Mouse (Mus musculus) heart, embryonic 11.5 days (tissue): ENCODE measurements around the gene Sigirr. TPM values are rescaled to one million over a fixed set of nuclear protein-coding genes. Genes with fewer than 3 reads are reported as not detected.

Source experiments
- ATAC-seq: fragments of 200-750 bp; cut with Nextera tagmentation; replicated peaks from 2 replicates; pipeline ENCODE4 v1.8.0; 2017; ENCODE audit warnings: moderate library complexity; ENCODE audit not compliant: insufficient number of reproducible peaks, low FRiP score, low TSS enrichment
- H3K27ac ChIP-seq: fragments of 300-500 bp; sonication (generic); 2 replicates; pipeline ENCODE4 v1.5.1; 2014; ENCODE audit warnings: mild to moderate bottlenecking, low read depth, low read length
- H3K27me3 ChIP-seq: fragments of 300-500 bp; sonication (generic); 2 replicates; pipeline ENCODE4 v1.6.1; 2014; ENCODE audit warnings: mild to moderate bottlenecking, low read length, mixed read lengths; ENCODE audit not compliant: control insufficient read depth, insufficient read depth
- H3K36me3 ChIP-seq: fragments of 300-500 bp; sonication (generic); 2 replicates; pipeline ENCODE4 v1.6.1; 2014; ENCODE audit warnings: mild to moderate bottlenecking, low read length, moderate library complexity, mixed read lengths; ENCODE audit not compliant: control insufficient read depth, insufficient read depth
- H3K4me1 ChIP-seq: fragments of 300-500 bp; sonication (generic); 2 replicates; pipeline ENCODE4 v1.6.1; 2014; ENCODE audit warnings: low read length; ENCODE audit not compliant: control insufficient read depth, insufficient read depth
- H3K4me2 ChIP-seq: fragments of 300-500 bp; sonication (generic); 2 replicates; pipeline ENCODE4 v1.6.1; 2014; ENCODE audit warnings: mild to moderate bottlenecking, moderate library complexity
- H3K4me3 ChIP-seq: fragments of 300-500 bp; sonication (generic); 2 replicates; pipeline ENCODE4 v1.5.1; 2014; ENCODE audit warnings: low read depth, low read length
- H3K9ac ChIP-seq: fragments of 300-500 bp; sonication (generic); 2 replicates; pipeline ENCODE4 v1.6.1; 2014; ENCODE audit warnings: mild to moderate bottlenecking, low read depth, low read length, moderate library complexity
- H3K9me3 ChIP-seq: fragments of 300-500 bp; sonication (generic); replicated peaks from 2 replicates; pipeline ENCODE4 v1.6.1; 2016; ENCODE audit warnings: low read length; ENCODE audit not compliant: control insufficient read depth
- WGBS: fragments of 180-500 bp; shearing (Covaris S2); extraction: QIAGEN DNeasy Blood & Tissue Kit; methylation state at CpG from one replicate; pipeline ENCODE4 v1.1.7; 2014; ENCODE audit not compliant: insufficient replicate concordance; 5-methylcytosine and 5-hydroxymethylcytosine counted together
- polyA plus RNA-seq: library from polyadenylated mRNA; unstranded; fragments of >200 nt; fragmentation: Nextera tagmentation; extraction: Ambion mirVana; gene quantifications from 2 replicates; pipeline ENCODE4 v1.2.1, GENCODE M21; 2014

The Sigirr gene
- polyA plus RNA-seq, 1 experiment from 2014 or later: 2.3 TPM

DNA sequence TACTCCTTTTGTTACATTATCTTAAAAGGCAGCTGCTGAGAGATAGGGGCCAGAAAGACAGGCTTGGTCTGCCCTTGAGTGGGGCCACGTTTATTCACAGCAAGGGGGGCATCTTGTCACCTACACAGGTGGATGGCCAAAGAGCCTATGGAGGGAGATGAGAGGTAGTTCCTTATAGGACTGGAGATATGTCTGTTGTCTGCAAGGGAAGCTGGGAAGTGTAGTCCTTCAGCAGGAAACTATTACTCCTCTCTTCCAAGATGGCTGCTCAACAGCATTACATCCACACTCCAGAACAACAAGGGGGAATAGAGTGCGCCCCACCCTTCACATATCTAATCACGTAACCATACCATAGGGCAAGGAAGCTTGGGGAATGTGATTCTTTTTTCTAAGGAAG lies 19.1 kb upstream of the Sigirr start:
- 62% methylated on average over 3 of the region's 3 CpGs for WGBS
- Histone ChIP-seq H3K27ac (no peak overlapping the region), H3K4me1 (no peaks in the 10 kb centered on the region), H3K27me3 (peaks cover 20% of the 10 kb centered on the region), H3K4me3 (no peak overlapping the region), H3K4me2 (no peak overlapping the region), H3K9me3 (no peaks in the 10 kb centered on the region), H3K9ac (no peak overlapping the region), H3K36me3 (no peaks in the 10 kb centered on the region)
- ATAC-seq: no peak

DNA sequence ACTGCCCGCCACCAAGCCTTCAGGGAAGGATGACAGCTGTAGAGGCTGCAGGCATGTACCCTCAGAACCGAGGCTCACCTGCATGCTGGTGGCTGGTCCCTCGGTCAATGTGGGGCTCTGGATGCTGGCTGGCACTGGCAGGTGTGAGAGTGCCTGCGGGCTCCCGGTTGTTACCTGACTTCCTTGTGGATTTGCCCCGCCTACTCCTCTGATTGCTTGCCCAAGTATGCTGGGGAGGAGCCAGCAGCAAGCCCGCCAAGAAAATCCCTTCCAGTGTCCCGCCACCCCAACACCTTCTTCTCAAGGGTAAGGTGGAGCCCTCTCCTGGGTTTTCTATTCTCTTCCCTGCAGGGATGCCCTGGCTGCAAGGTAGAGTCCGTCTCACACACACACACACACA lies 17.3 kb upstream of the Sigirr start, which contains the start of gene Ano9:
Gene Ano9, minus strand, starts transcription at position 171 of the 400 bp plus-strand sequence.
- H3K27ac ChIP-seq: no peak within 1 kb of the TSS
- H3K9me3 ChIP-seq: no peaks in the 10 kb centered on the region
- no peak within 1 kb of the TSS for H3K4me3 ChIP-seq
- 16% methylated on average over 9 of the region's 9 CpGs for WGBS
- H3K27me3 ChIP-seq: peaks cover 20% of the 10 kb centered on the region
- H3K4me2 ChIP-seq: peak within 1 kb of the TSS; percentile 31
- no peak for ATAC-seq
- no peaks in the 10 kb centered on the region for H3K4me1 ChIP-seq
- no peak within 1 kb of the TSS for H3K9ac ChIP-seq
- H3K36me3 ChIP-seq: no peaks in the 10 kb centered on the region

DNA sequence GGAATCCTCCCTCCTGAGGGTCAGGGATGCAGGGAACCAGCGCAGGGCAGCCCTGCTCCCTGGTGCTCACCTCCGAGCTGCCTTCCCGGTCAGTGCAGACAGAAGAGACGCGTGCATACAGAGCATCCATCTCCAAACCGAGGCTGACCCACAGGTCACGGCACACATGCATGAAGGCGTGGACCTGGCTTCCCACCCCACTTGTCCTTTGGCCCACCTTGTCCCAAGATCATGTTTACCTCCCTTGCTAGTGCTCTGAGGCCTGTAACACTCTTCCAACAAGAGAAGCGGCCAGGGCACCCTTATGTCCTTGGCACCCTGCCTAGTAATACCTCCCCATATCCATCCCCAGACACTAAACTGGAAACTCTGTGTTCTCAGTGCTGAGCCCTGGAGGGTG lies 15.5 kb upstream of the Sigirr start:
- no peaks in the 10 kb centered on the region for H3K4me1 ChIP-seq
- H3K9me3 ChIP-seq: no peaks in the 10 kb centered on the region
- 85% methylated on average over 9 of the region's 9 CpGs for WGBS
- H3K4me3 ChIP-seq: no peak overlapping the region
- no peaks in the 10 kb centered on the region for H3K36me3 ChIP-seq
- H3K27me3 ChIP-seq: peaks cover 20% of the 10 kb centered on the region
- H3K27ac ChIP-seq: no peak overlapping the region
- no peak overlapping the region for H3K4me2 ChIP-seq
- no peak for ATAC-seq
- no peak overlapping the region for H3K9ac ChIP-seq

DNA sequence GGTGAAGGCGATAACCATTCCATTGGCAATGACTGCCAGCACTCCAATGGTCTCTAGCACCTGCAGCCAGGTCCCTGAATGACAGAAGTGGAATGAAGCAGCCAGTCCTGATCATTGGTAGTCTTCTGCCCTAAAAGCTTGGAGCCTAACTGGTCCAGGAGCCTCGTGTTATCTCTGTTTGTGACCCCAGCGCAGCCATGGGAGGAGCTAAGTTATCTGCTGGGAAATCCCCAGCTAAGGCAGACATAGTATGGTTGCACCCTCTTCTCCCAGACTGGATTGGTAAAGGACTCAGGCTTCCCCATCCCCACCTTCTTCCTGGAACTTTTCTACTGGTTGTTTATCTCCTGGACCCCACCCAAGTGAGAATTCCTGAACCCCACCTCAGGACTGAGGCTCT lies 2.8 kb upstream of the Sigirr start:
- peaks cover 2% of the 10 kb centered on the region; the same call in 1 of the 2 replicates for H3K4me1 ChIP-seq
- ATAC-seq: no peak
- no peak overlapping the region for H3K9ac ChIP-seq
- WGBS: 55% methylated on average over 3 of the region's 3 CpGs
- no peaks in the 10 kb centered on the region for H3K9me3 ChIP-seq
- no peaks in the 10 kb centered on the region for H3K36me3 ChIP-seq
- H3K4me2 ChIP-seq: no peak overlapping the region
- no peak overlapping the region for H3K27ac ChIP-seq
- H3K27me3 ChIP-seq: peaks cover 44% of the 10 kb centered on the region
- H3K4me3 ChIP-seq: no peak overlapping the region

DNA sequence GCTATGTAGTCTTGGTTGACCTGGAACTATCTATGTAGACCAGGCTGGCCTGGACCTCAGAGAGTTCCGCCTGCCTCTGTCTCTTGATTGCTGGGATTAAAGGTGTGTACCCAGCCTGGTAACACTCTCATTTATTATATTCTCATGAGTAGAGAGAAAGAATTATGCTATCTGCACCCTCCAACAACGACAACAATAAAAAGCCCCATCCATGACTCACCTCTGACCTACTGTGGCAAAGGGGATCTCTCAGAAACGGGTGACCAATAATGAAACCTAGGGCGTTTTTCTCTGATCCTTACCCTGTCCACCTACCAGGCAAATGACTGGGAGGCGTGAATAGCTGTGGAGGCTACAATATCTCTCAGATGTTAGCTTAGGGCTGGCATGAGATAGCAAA lies 3.2 kb downstream of the Sigirr start:
- ATAC-seq: no peak
- H3K4me1 ChIP-seq: peaks cover 9% of the 10 kb centered on the region; the same call in 1 of the 2 replicates
- no peak overlapping the region for H3K4me3 ChIP-seq
- no peak overlapping the region for H3K4me2 ChIP-seq
- WGBS: 81% methylated on average over 5 of the region's 5 CpGs
- no peaks in the 10 kb centered on the region for H3K9me3 ChIP-seq
- no peak overlapping the region for H3K9ac ChIP-seq
- peaks cover 58% of the 10 kb centered on the region for H3K27me3 ChIP-seq
- H3K36me3 ChIP-seq: no peaks in the 10 kb centered on the region
- no peak overlapping the region for H3K27ac ChIP-seq

DNA sequence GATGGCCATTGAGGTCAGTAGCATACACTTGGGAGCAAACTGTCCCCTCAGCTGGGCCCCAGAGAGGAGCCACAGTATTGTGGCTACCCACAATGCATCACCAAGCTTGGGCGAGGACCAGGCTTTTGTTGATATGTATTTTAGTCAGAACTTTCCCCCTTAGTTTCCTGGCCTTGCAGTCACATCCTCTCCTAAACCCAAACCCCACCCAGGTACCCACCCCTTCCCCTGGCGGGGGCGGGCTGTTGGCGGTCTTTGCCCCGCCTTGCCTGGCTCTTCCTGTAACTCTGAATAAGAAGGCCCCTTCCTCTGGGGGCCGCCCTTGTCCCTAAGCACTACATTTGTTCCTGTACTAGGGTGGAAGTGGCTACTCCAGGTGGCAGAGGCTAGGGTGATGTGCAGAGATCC lies 3.7 kb downstream of the Sigirr start:
- peak overlapping the region; percentile 41 for H3K4me2 ChIP-seq
- no peaks in the 10 kb centered on the region for H3K36me3 ChIP-seq
- H3K27ac ChIP-seq: no peak overlapping the region
- no peak for ATAC-seq
- no peaks in the 10 kb centered on the region for H3K9me3 ChIP-seq
- H3K9ac ChIP-seq: no peak overlapping the region
- peaks cover 53% of the 10 kb centered on the region for H3K27me3 ChIP-seq
- WGBS: 22% methylated on average over 6 of the region's 6 CpGs
- H3K4me3 ChIP-seq: no peak overlapping the region; the same call in 1 of the 2 replicates
- peaks cover 9% of the 10 kb centered on the region; the same call in 1 of the 2 replicates for H3K4me1 ChIP-seq

DNA sequence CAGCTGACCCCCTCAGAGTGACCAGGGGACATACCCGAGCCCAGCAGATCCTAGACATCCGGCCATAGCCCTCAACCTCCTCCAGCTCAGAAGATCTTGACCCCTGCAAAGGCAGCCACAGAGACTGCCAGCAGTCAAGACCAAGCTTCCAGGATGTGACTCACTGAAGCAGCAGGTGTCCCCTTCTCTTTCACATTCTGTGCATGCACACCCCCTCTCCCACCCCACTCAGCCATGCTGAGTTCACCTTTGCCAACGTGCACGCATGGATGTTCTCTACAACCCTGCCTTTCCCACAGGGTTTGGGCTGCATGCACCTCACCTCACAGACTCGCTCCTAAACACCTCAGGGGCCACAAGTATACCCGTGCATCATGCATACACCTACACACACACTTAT lies 4.4 kb downstream of the Sigirr start:
- no peak overlapping the region for H3K9ac ChIP-seq
- H3K36me3 ChIP-seq: no peaks in the 10 kb centered on the region
- H3K27me3 ChIP-seq: peaks cover 53% of the 10 kb centered on the region
- no peak overlapping the region for H3K27ac ChIP-seq
- H3K4me1 ChIP-seq: peaks cover 9% of the 10 kb centered on the region; the same call in 1 of the 2 replicates
- H3K9me3 ChIP-seq: no peaks in the 10 kb centered on the region
- WGBS: 69% methylated on average over 6 of the region's 6 CpGs
- no peak for ATAC-seq
- no peak overlapping the region for H3K4me3 ChIP-seq
- peak overlapping the region; percentile 41 for H3K4me2 ChIP-seq

DNA sequence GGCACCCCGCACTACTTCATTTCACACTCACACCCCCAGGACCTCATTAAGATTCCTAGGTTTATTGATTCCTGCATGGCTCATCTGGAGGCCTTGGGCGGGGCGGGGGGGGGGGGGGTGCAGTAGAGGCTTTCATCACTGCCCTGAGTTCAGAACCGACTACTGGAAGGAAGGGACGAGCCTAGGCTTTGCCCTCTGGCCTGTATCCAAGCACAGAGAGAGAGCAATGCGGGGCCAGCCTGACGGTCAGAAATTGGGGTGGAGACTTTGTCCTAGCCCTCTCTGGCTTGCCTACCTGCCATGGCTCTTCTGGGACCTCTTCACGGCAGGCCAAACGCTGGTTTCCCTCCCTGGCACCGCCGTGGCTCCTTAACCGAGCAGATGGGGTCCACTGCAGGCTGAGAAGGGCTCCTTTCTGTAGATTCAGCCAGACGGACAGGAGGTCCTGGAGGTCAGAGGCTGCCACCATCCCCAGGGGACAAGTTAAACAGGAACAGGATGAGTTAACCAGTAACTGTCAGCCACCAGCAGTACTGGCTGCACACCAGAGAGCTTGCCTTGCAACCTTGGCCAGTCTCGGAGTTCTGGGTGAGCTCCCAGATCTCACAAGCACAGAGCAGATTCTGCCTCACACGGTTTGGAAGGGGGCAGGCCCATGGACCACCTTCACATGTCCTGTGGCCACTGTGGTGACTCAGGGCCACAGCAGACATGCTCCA lies 5.7 kb downstream of the Sigirr start:
- no peak overlapping the region for H3K27ac ChIP-seq
- peaks cover 53% of the 10 kb centered on the region for H3K27me3 ChIP-seq
- 73% methylated on average over 15 of the region's 15 CpGs for WGBS

DNA sequence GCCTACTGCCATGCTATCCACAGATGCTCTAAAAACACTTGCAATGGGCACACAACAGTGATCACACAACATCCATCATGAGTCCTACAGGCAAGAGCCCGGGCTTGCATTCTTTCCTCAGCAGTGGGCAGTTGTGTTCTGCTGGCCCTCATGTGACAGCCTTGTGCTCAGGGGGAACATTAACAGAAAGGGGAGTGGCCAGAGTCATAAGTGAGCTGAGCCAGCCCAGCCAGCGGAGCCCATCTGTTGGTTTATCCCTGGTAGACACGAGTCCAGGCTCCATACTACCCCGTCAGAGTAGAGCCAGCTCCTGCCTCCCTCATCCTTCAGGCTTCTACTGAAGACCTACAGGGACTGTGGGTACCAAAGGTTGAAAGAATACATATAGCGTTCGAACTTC lies 6.4 kb downstream of the Sigirr start:
- no peak for ATAC-seq
- no peak overlapping the region for H3K4me3 ChIP-seq
- H3K9ac ChIP-seq: no peak overlapping the region
- WGBS: 81% methylated on average over 6 of the region's 6 CpGs
- H3K36me3 ChIP-seq: no peaks in the 10 kb centered on the region
- H3K27ac ChIP-seq: no peak overlapping the region
- H3K9me3 ChIP-seq: no peaks in the 10 kb centered on the region
- no peak overlapping the region for H3K4me2 ChIP-seq
- H3K4me1 ChIP-seq: peaks cover 7% of the 10 kb centered on the region; the same call in 1 of the 2 replicates
- H3K27me3 ChIP-seq: peaks cover 53% of the 10 kb centered on the region

More for the DNA sequence above, 5.7 kb downstream of the Sigirr start:
- H3K4me2 ChIP-seq: no peak overlapping the region
- no peak overlapping the region for H3K4me3 ChIP-seq
- no peak for ATAC-seq
- no peaks in the 10 kb centered on the region for H3K36me3 ChIP-seq
- H3K4me1 ChIP-seq: peaks cover 7% of the 10 kb centered on the region; the same call in 1 of the 2 replicates
- H3K9me3 ChIP-seq: no peaks in the 10 kb centered on the region
- no peak overlapping the region for H3K9ac ChIP-seq
